Mouse (Mus musculus) spleen, adult 2 months (tissue): ENCODE data around the gene Alkbh6. TPM values are rescaled to one million over a fixed set of nuclear protein-coding genes. Genes with fewer than 3 reads are reported as not detected.

Experiments
- DNase-seq, 2 experiments: peaks; one replicate each; pipeline versions ENCODE4 v3.0.0 to v3.0.0-alpha.2; 2012 to 2021; ENCODE audit warnings: low spot score in 2 of 2, low read depth in 1 of 2
- H3K27ac ChIP-seq: fragments of 200-500 bp; 2 replicates; pipeline ENCODE4 v1.5.1; 2012; ENCODE audit warnings: low read length, inconsistent platforms; ENCODE audit not compliant: insufficient read depth
- H3K27me3 ChIP-seq: fragments of 200-500 bp; 2 replicates; pipeline ENCODE4 v1.6.1; 2012; ENCODE audit warnings: mild to moderate bottlenecking, moderate library complexity, low read length, inconsistent platforms; ENCODE audit not compliant: control insufficient read depth, insufficient read depth
- H3K36me3 ChIP-seq: fragments of 200-500 bp; 2 replicates; pipeline ENCODE4 v1.6.1; 2012; ENCODE audit warnings: mild to moderate bottlenecking, low read length, inconsistent platforms; ENCODE audit not compliant: control insufficient read depth, insufficient read depth
- H3K4me1 ChIP-seq: fragments of 200-500 bp; 2 replicates; pipeline ENCODE4 v1.6.1; 2011; ENCODE audit warnings: inconsistent platforms; ENCODE audit not compliant: control insufficient read depth, insufficient read depth, insufficient read length
- H3K4me3 ChIP-seq: fragments of 200-500 bp; 2 replicates; pipeline ENCODE4 v1.5.1; 2011; ENCODE audit warnings: mild to moderate bottlenecking, inconsistent platforms; ENCODE audit not compliant: insufficient read depth, insufficient read length; ENCODE audit errors: extremely low read depth
- CTCF ChIP-seq: fragments of 200-500 bp; IDR thresholded peaks from 2 replicates; pipeline ENCODE4 v1.5.1; 2011; ENCODE audit warnings: mild to moderate bottlenecking, inconsistent platforms; ENCODE audit not compliant: insufficient read depth, insufficient read length, insufficient replicate concordance; ENCODE audit errors: extremely low read depth
- POLR2A ChIP-seq: fragments of 200-500 bp; IDR thresholded peaks from 2 replicates; pipeline ENCODE4 v1.6.1; 2011; ENCODE audit warnings: low read depth, low read length, inconsistent platforms
- WGBS: fragments of 180-500 bp; shearing (Covaris S2); methylation state at CpG from one replicate; pipeline ENCODE4 v1.1.7; 2018; 5-methylcytosine and 5-hydroxymethylcytosine counted together
- polyA plus RNA-seq: library from polyadenylated mRNA; depleted of rRNA; stranded (reverse); fragments of >200 nt; gene quantifications from 2 replicates; pipeline ENCODE4 v1.2.3, GENCODE M21; 2012; rRNA removed

Gene Alkbh6
- 86.3 and 144 TPM in 2 replicates for polyA plus RNA-seq

- Histone ChIP-seq H3K36me3 (peaks cover 2% of the 10 kb centered on the region), H3K27ac (peak within 1 kb of the TSS; percentile 49), H3K4me3 (peak within 1 kb of the TSS; percentile 70), H3K4me1 (peaks cover 3% of the 10 kb centered on the region; the same call in 1 of the 2 replicates), H3K27me3 (no peaks in the 10 kb centered on the region)
- 7% methylated on average over 27 of the region's 27 CpGs for whole genome bisulfite sequencing
- peak; percentile 91 for DNase-seq
- no peak for TF ChIP-seq CTCF
- peak; percentile 66 for TF ChIP-seq POLR2A
These were observed at the start of gene Alkbh6 for GRCm38 (mm10) chr7:30308076-30309005. TSS of gene Alkbh6 (plus strand) at chr7:30308717.

GRCm38 (mm10) chr7:30265041-30265440, 43.5 kb upstream of the Alkbh6 start:
- TF ChIP-seq POLR2A (no peak), CTCF (no peak)
- 67% methylated on average over 2 of the region's 2 CpGs for WGBS
- DNase-seq: no peak
- Histone ChIP-seq H3K4me3 (no peak overlapping the region), H3K27ac (no peak overlapping the region), H3K4me1 (no peaks in the 10 kb centered on the region), H3K36me3 (0 out of 2 replicates have a peak, but pooled peaks cover 1% of the 10 kb centered on the region), H3K27me3 (no peaks in the 10 kb centered on the region)

DNA sequence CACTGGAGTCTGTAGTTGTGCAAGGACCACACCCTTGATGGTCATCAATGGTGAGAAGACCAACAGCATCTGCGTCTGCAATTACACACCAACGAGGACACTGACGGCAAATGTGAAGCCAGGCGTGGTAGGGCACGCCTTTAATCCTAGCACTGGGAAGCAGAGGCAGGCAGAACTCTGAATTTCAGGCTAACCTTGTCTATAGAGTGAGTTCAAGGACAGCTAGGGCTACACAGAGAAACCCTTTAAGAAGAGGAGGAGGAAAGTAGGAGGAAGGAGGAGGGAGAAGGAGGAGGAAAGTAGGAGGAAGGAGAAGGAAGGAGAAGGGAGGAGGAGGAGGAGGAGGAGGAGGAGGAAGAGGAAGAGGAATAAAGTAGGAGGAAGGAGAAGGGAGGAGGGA, 43.0 kb upstream of the Alkbh6 start:
- TF ChIP-seq POLR2A (no peak), CTCF (no peak)
- no peak overlapping the region for H3K4me3 ChIP-seq
- H3K27me3 ChIP-seq: no peaks in the 10 kb centered on the region
- H3K27ac ChIP-seq: no peak overlapping the region
- no peak for DNase-seq
- no peaks in the 10 kb centered on the region for H3K4me1 ChIP-seq
- 93% methylated on average over 5 of the region's 5 CpGs for WGBS
- 0 out of 2 replicates have a peak, but pooled peaks cover 1% of the 10 kb centered on the region for H3K36me3 ChIP-seq

GRCm38 (mm10) chr7:30265935-30266334, 42.6 kb upstream of the Alkbh6 start:
- 96% methylated on average over 7 of the region's 7 CpGs for WGBS
- Histone ChIP-seq H3K36me3 (0 out of 2 replicates have a peak, but pooled peaks cover 1% of the 10 kb centered on the region), H3K27me3 (no peaks in the 10 kb centered on the region)

GRCm38 (mm10) chr7:30266780-30267179, 41.7 kb upstream of the Alkbh6 start:
- Histone ChIP-seq H3K4me3 (no peak overlapping the region), H3K27ac (no peak overlapping the region), H3K4me1 (no peaks in the 10 kb centered on the region), H3K27me3 (no peaks in the 10 kb centered on the region), H3K36me3 (0 out of 2 replicates have a peak, but pooled peaks cover 1% of the 10 kb centered on the region)
- WGBS: 94% methylated on average over 3 of the region's 3 CpGs
- no peak for DNase-seq
- no peak for TF ChIP-seq POLR2A
- no peak for TF ChIP-seq CTCF

More at GRCm38 (mm10) chr7:30265935-30266334, 42.6 kb upstream of the Alkbh6 start:
- H3K4me3 ChIP-seq: no peak overlapping the region
- H3K4me1 ChIP-seq: no peaks in the 10 kb centered on the region
- no peak for TF ChIP-seq POLR2A
- no peak for TF ChIP-seq CTCF
- DNase-seq: no peak
- H3K27ac ChIP-seq: no peak overlapping the region

DNA sequence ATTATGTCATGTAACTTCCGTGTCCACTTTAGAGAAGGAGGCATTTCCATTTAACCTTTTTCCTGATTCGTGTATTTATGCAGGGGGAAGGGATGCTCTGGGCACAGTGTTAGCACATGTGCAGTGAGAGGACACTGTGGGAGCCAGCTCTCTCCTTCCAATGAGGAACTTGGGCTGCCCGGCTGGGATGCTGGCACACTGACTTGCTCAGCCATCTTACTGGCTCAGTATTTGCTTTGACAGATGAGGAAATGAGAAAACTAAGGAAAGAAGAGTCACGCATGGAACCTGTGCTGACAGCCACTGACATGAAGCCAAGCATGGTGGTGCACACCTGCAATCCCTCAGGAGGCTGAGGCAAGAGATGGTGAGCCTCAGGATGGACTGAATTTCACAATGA, 38.9 kb upstream of the Alkbh6 start:
- H3K36me3 ChIP-seq: 0 out of 2 replicates have a peak, but pooled peaks cover 1% of the 10 kb centered on the region
- 90% methylated on average over 4 of the region's 4 CpGs for WGBS
- H3K4me3 ChIP-seq: no peak overlapping the region
- no peaks in the 10 kb centered on the region for H3K4me1 ChIP-seq
- DNase-seq: no peak
- H3K27me3 ChIP-seq: no peaks in the 10 kb centered on the region
- no peak for TF ChIP-seq CTCF
- no peak for TF ChIP-seq POLR2A
- H3K27ac ChIP-seq: no peak overlapping the region
